Mouse (Mus musculus) embryonic facial prominence, embryonic 11.5 days (tissue): Measurements from ENCODE around the gene Ush2a. TPM values are rescaled to one million over a fixed set of nuclear protein-coding genes. Genes with fewer than 3 reads are reported as not detected.

Experiments used
- ATAC-seq: fragments of 200-750 bp; cut with Nextera tagmentation; replicated peaks from 2 replicates; pipeline ENCODE4 v1.8.0; 2017; ENCODE audit warnings: low read depth; ENCODE audit not compliant: insufficient number of reproducible peaks, low FRiP score, low TSS enrichment
- DNase-seq: peaks from one replicate; pipeline ENCODE4 v3.0.0-alpha.2; 2015; ENCODE audit warnings: low spot score
- H3K27ac ChIP-seq: fragments of 300-500 bp; sonication (generic); replicated peaks from 2 replicates; pipeline ENCODE4 v1.5.1; 2014; ENCODE audit warnings: mild to moderate bottlenecking, low read depth, low read length, control low read depth
- H3K27me3 ChIP-seq: fragments of 300-500 bp; sonication (generic); 2 replicates; pipeline ENCODE4 v1.6.1; 2014; ENCODE audit warnings: mild to moderate bottlenecking, low read length, moderate library complexity, mixed read lengths; ENCODE audit not compliant: control insufficient read depth, insufficient read depth
- H3K36me3 ChIP-seq: fragments of 300-500 bp; sonication (generic); replicated peaks from 2 replicates; pipeline ENCODE4 v1.6.1; 2014; ENCODE audit warnings: low read depth, mild to moderate bottlenecking, low read length, moderate library complexity, mixed read lengths; ENCODE audit not compliant: control insufficient read depth, insufficient read depth
- H3K4me1 ChIP-seq: fragments of 300-500 bp; sonication (generic); 2 replicates; pipeline ENCODE4 v1.6.1; 2014; ENCODE audit warnings: low read length, mixed read lengths; ENCODE audit not compliant: control insufficient read depth, insufficient read depth
- H3K4me2 ChIP-seq: fragments of 300-500 bp; sonication (generic); 2 replicates; pipeline ENCODE4 v1.6.1; 2014; ENCODE audit warnings: low read depth, mild to moderate bottlenecking, control low read depth, low read length, moderate library complexity
- H3K4me3 ChIP-seq: fragments of 300-500 bp; sonication (generic); 2 replicates; pipeline ENCODE4 v1.5.1; 2014; ENCODE audit warnings: low read depth, low read length, control low read depth
- H3K9ac ChIP-seq: fragments of 300-500 bp; sonication (generic); replicated peaks from 2 replicates; pipeline ENCODE4 v1.6.1; 2014; ENCODE audit warnings: mild to moderate bottlenecking, control low read depth, low read length
- H3K9me3 ChIP-seq: fragments of 300-500 bp; sonication (generic); replicated peaks from 2 replicates; pipeline ENCODE4 v1.6.1; 2016; ENCODE audit warnings: mild to moderate bottlenecking, low read length, inconsistent platforms, mixed read lengths; ENCODE audit not compliant: control insufficient read depth
- WGBS: fragments of 180-500 bp; shearing (Covaris S2); extraction: QIAGEN DNeasy Blood & Tissue Kit; methylation state at CpG from one replicate; pipeline ENCODE4 v1.1.7; 2014; 5-methylcytosine and 5-hydroxymethylcytosine counted together
- polyA plus RNA-seq: library from polyadenylated mRNA; unstranded; fragments of >200 nt; fragmentation: Nextera tagmentation; extraction: Ambion mirVana; gene quantifications from 2 replicates; pipeline ENCODE4 v1.2.1, GENCODE M21; 2014

Gene Ush2a
- polyA plus RNA-seq, 1 experiment from 2014 or later = 0.07 TPM

DNA sequence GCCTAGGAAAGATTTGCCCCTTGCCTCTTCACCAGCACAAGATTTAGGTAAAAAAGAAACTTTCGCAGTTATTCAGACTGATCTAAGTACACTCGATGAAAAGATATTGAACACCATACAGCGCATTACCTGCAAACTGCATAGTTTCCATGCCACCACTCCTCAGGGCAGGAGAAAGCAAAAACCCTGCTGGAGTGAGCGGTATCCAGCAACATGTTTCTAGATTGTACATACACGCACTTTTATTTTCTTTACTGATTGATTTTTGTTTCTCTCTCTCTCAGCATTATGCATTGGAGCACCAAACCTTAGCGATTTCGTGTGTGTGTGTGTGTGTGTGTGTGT lies 746.1 kb downstream of the Ush2a start:
- no peaks in the 10 kb centered on the region for H3K9me3 ChIP-seq
- H3K9ac ChIP-seq = peak overlapping the region; percentile 95
- H3K27ac ChIP-seq = no peak overlapping the region
- H3K4me2 ChIP-seq = no peak overlapping the region
- H3K36me3 ChIP-seq = no peaks in the 10 kb centered on the region
- DNase-seq = no peak
- no peak; the same call in 1 of the 2 replicates for ATAC-seq
- no peaks in the 10 kb centered on the region for H3K27me3 ChIP-seq
- 46% methylated on average over 7 of the region's 7 CpGs for WGBS
- H3K4me1 ChIP-seq = no peaks in the 10 kb centered on the region
- peak overlapping the region; percentile 96 for H3K4me3 ChIP-seq

DNA sequence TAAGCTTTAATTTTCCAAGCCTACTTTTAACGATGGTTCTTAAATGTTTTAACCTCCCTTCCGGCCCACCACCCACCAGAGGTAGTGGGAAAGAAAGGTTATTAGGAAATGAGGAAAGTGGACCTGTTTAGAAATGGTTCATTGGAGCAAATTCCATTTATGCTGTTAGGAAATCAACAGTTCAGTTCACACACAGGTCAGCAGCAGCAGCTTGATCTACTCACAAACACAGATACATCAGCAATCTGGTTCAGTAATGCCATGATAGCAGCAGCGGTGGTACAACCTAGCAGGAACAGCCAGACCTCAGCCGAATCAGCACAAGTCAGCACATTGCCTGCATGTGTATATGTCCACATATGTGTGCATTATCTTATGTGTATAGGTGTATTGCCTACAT lies 748.8 kb downstream of the Ush2a start:
- no peak overlapping the region for H3K27ac ChIP-seq
- no peaks in the 10 kb centered on the region for H3K9me3 ChIP-seq
- no peaks in the 10 kb centered on the region for H3K27me3 ChIP-seq
- ATAC-seq = no peak
- no peak for DNase-seq
- 91% methylated on average over 4 of the region's 4 CpGs for WGBS
- H3K9ac ChIP-seq = no peak overlapping the region
- no peaks in the 10 kb centered on the region for H3K36me3 ChIP-seq
- H3K4me2 ChIP-seq = no peak overlapping the region
- H3K4me1 ChIP-seq = no peaks in the 10 kb centered on the region
- no peak overlapping the region for H3K4me3 ChIP-seq

DNA sequence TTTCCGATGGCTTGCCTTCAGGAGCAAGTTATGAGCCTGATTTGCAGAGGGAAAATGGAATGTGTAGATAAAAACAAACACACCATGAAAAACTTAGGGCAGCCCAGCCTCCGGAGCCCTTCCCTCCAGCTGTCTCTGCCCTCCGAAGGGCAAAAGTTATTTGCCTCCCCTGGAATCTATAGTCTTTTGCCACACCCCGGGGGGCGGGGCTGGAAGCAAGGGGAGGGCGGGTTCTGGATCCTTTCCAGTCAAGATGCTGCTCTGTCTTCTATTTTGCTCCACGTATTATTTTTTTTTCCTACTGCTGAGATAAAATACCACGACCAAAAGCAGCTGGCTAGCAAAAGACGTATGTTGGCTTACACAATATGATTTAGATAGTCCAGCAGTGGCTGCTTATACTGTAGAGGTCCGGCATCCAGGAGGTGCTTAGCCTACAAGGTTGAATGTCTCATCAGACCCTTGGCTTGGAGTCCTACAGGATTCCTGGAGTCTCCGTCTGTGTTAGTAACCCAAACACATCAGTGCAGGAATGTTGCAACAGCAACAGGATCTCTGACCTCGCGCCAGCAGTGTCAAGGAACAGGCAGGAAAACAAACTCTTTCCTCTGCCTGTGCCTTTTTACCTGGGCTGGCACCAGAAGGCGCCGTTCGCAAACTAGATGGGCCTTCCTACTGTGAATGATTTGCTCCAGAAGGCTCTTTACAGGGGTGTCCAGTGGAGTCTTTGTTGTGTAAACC lies 751.2 kb downstream of the Ush2a start:
- WGBS = 4% methylated on average over 16 of the region's 16 CpGs
- DNase-seq (peak; percentile 33), ATAC-seq (no peak)
- Histone ChIP-seq H3K36me3 (no peaks in the 10 kb centered on the region), H3K9ac (0 out of 2 replicates have a peak overlapping the region, but pooled peaks have one; percentile 2), H3K9me3 (no peaks in the 10 kb centered on the region), H3K27me3 (no peaks in the 10 kb centered on the region), H3K4me2 (peak overlapping the region; percentile 29; the same call in 1 of the 2 replicates), H3K4me3 (no peak overlapping the region), H3K4me1 (no peaks in the 10 kb centered on the region), H3K27ac (no peak overlapping the region)

DNA sequence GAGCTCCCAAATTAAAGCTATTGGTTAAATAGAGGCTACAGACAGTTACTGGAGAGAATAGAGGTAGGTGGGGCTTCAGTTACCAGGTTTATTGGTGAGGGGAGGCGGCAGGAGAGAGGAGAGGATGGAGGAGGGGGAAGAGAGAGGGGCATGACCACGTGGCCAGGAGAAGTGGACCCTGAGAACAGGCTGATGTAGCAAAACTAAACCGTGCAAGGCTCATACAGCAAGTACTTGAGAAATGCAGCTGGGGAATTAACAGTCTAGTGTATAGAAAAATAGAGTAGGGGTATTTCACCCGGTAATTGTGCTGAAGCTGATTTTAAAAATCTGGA lies 751.7 kb downstream of the Ush2a start:
- no peaks in the 10 kb centered on the region for H3K9me3 ChIP-seq
- H3K4me3 ChIP-seq = no peak overlapping the region
- H3K4me2 ChIP-seq = no peak overlapping the region; the same call in 1 of the 2 replicates
- H3K27me3 ChIP-seq = no peaks in the 10 kb centered on the region
- 9% methylated on average over 4 of the region's 4 CpGs for WGBS
- no peak for ATAC-seq
- H3K4me1 ChIP-seq = no peaks in the 10 kb centered on the region
- peak; percentile 9 for DNase-seq
- no peak overlapping the region for H3K27ac ChIP-seq
- H3K36me3 ChIP-seq = no peaks in the 10 kb centered on the region
- H3K9ac ChIP-seq = 0 out of 2 replicates have a peak overlapping the region, but pooled peaks have one; percentile 2
